Mouse (Mus musculus) retina, postnatal 7 days (tissue): Measurements from ENCODE around the gene B4gat1.

ENCODE experiments used
- DNase-seq: peaks from one replicate; pipeline ENCODE4 v3.0.0-alpha.2; 2012; ENCODE audit warnings: low read depth, low spot score

The B4gat1 gene

DNA sequence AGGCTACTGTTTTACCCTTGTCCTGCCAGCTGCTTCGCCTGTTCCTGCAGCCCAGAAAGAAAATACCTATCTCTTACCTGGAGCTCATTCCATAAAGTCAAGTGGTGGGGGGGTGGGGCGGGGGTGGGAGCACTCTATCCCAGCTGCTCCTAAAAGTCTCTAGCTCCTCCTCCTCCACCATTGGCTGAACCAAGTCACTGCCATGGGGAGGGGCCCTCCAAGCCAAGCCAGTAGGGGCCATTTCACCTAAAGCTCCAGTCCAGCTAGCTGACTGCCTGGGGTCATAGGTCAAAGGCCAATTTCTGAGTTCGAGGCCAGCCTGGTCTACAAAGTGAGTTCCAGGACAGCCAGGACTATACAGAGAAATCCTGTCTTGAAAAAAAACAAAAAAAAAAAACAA, 5.9 kb upstream of the B4gat1 start:
- no peak for DNase-seq

DNA sequence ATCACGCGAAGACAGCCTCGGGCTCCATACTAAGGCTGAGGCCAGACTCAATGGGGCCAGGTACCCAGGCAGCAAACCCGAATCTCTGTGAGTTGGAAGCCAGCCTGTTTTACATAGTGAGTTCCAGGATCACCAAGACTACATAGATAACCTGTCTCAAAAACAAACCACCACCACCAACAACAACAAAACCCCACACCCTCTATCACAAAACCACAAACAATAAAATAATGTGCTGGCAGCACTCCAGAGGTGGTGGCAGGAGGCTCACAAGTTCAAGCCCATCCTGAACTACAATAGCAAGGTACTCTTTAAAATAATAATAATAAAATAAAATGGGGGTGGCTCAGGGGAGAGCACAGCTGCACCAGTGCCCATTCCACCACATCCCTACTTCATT, 2.0 kb upstream of the B4gat1 start:
- no peak for DNase-seq

DNA sequence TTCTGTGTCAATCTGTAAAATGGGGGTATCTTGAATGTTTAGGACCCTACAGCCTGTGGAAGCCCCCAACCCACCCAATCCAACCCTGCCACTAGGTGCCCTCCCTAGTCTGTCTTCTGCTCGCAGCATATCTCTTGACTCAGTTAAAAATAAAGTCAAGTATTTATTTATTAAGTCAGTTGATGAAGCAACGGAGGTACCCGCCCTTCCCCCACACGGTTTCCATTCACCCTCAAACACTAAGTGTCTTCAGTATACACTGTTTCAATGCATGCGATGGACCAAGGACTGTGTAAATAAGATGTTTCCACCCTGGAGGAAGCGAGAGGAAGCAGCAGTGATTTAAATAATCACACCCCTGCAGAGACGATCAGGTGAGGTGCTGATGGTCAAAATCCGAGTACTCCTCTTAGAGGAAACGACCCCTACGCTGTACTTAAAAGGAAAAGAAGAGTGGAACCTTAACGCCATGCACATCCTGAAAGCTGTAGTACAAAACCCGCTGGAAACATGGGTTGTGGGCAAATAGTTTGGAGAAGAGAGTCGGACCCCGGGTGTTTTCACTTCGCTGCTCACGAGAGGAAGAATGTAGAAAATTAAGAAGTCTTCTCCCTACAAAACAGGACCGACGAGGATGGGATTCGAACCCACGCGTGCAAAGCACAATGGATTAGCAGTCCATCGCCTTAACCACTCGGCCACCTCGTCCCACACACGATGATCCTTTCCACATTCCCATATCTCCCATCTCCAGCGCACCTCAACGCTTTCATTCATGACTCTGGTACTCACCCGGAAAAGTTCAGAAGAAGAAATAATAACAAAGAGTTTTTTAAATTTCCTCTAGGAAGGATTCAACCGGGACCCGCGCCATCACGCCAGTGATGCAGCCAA, 701 bp upstream of the B4gat1 start:
- peak; percentile 73 for DNase-seq

DNA sequence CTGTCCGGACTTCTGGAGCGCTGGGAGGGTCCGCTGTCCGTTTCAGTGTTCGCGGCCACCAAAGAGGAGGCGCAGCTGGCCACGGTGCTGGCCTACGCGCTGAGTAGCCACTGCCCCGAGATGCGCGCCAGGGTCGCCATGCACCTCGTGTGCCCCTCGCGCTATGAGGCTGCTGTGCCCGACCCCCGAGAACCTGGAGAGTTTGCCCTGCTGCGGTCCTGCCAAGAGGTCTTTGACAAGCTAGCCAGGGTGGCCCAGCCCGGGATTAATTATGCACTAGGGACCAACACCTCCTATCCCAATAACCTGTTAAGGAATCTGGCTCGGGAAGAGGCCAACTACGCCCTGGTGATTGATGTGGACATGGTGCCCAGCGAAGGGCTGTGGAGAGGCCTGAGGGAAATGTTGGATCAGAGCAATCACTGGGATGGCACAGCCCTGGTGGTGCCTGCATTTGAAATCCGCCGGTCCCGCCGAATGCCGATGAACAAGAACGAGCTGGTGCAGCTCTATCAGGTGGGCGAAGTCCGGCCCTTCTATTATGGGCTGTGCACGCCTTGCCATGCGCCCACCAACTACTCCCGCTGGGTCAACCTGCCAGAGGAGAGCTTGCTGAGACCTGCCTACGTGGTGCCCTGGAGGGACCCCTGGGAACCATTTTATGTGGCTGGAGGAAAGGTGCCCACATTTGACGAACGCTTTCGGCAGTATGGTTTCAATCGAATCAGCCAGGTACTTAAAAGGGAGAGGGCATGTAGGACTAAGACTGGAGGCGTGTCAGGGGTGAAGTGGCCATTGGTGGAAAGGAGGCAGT, 882 bp downstream of the B4gat1 start:
- DNase-seq = no peak

DNA sequence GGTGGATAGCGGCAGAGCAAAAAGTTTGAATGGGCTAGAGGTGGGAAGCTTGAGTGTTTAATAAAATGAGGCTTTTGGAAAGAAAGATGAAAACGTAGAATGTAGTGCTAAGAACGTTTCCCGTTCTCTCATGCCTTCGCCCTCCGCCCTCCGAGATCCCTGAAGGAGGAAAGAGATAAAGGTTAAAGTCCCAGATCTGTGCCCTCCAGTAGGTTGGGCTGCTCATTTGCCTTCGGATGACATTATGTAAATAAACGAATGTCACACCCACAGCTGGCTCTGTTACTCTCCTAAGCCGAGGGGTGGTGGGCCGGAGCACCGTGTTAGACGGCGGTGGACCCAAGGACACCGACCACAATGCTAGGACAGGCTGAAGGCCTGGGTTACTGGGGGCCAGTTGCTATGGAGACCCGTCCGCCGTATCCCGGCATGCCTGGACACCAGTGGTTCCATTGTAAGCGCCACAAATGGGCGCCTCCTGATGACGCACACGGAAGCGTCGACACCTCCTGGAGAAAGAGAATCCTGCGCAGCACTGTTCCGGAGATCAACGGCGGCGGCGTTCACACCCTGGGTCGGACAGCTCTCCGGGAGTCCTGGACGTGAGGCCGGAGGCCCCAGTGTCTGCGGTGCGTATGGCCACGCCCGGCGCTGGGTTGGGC, 2.4 kb downstream of the B4gat1 start, which contains the start of gene Brms1:
Gene Brms1, plus strand, starts transcription at position 493 of the 662 bp plus-strand sequence.
- peak; percentile 95 for DNase-seq

DNA sequence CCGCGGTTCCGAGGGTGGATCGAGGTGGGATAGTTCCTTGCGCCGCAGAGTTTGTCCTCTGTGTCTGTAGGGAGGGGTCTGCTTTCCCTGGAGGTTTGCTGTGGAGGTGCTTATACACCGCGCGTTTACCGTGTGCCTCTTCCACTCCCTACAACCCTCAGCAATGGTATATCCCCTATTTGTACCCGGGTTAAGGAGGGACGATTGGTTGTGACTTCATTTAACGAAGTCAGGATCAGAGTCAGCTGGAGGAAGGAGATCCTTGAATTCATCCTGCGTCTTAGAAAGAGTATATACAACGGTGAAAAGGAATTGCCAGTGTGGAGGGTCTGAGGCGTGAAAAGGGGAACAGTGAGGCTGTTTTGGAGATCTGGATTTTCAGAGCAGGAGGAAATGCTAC, 3.0 kb downstream of the B4gat1 start:
- DNase-seq = no peak

DNA sequence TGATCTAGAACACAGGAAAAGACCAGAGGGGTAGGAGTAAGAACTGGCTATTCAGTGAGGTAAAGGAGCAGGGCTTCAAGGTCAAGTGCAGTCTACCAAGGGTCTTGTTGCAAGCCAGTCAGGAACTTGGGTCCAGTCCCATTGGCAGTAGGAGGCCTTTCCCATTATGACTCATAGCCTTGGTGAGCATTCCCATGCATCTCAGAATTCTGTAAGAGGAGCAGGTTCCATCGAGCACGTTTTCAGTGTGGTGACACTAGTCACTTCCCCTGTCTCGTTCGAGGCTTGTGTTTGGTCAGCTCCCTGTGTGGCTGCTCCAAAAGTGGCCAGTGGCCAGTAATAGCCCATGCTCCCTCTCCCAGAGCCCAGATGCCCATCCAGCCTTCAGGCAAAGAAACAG, 6.9 kb downstream of the B4gat1 start:
- no peak for DNase-seq

DNA sequence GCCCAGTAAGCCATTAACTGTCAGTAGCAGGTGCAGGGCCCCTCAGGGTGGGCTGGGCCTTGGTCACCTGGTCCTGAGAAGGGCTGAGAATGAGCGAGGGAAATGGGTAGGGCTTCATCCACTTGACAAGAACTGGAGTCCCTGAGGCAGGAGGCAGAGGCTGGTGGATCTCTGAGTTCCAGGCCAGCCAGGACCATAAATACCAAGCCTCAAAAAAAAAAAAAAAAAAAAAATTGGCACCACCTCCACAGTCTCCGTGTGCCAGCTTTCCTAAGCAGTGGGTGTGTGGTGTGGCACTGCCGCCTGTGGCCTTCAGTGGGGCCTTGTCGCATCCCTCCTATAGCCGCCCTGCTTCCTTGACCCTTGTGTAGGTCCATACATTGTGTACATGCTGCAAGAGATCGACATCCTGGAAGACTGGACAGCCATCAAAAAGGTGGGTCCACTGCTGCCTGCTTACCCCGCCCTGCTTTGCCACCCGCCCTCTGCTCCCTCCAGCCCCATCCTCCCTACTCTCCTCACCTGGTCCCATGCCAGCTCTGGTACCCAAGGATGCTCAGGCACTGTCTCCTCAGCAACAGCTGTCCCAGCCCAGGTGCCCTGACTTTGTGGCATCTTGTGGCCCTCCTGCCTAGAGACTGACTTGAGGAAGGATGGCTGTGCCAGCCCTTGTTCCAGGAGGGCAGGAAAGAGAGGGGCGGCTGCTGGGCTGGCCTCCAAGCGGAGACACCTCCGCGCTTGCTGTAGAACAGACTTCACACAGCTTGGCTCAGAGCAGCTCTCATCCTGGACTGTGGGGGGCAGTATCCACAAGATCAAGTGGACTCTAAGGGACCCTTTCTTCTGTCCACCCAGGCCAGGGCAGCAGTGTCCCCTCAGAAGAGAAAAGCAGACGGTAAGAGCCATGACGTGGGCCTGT, 9.8 kb downstream of the B4gat1 start:
- DNase-seq = no peak

DNA sequence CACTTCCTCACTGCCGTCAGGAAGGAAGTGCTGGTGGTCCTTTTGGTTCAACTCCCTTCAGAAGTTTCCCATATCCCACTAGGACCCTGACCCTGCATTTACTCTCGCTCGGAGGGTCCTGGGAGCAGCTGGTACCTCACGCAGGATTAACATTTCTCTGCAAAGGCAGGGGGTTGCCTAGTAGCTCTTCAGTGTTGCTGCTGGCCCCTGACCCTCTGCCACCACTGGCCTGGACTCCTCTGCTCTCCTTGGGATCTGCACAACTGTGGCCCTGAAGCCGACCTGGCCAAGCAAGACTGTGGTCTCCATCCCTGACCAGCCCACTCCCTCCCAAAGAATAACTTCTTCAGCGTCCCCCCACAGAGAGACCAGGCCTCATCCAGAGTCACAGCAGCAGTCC, 10.7 kb downstream of the B4gat1 start:
- DNase-seq = no peak

DNA sequence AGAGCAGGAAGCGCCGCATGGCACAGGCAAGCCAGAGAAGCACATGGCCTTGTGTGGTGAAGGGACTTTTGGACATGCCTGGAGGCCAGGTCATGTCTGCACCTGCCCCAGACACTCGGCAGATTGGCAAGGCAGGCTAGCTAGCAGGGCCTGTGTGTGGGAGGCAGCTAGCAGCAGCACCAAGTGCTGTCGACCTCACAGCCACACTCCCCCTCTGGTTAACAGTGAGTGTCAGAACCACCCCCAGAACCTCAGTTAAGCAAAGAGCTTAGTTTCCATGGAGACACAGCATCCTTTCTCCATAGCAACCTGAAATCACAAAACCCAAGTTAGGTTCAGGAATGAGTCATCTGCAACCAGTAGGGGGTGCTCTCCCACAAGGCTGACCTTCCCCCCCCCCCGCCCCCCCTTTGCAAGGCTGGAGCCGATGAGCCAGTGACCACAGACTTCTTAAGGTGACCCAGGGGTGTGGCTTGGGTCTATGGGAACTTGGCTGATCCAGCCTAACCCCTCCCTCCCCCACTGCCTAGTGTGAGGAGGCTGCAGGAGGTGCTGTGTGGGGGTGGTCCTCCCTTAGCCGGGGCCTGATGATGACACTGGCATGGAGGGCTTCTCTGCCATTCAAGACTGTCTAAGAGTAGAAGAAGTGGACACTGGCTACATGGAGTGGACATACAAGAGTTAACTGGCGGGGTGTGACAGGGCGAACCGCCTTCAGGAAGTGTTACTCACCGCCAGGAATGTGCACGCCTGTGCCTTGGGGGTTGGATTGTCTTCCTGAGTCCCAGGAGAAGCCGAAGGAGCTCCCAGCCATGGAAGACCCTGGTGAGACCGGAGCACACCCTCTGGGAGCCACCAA, 11.7 kb downstream of the B4gat1 start, which contains the start of gene Rin1:
Gene Rin1, plus strand, starts transcription at position 435 of the 859 bp plus-strand sequence.
- DNase-seq = no peak

DNA sequence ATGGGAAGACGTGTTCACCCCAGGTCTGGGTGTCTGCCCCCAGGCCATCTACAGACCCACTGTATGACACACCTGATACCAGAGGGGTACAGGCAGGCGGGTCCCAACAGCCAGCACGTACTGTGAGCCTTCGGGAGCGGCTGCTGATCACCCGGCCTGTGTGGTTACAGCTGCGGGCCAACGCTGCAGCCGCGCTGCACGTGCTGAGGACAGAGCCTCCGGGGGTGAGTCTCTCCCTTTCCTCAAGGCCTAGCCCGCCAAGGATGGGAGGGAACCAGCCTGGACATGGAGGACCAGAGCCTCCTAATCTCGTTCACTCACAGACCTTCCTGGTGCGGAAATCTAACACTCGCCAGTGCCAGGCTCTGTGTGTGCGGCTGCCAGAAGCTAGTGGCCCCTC, 12.4 kb downstream of the B4gat1 start:
- DNase-seq = no peak

DNA sequence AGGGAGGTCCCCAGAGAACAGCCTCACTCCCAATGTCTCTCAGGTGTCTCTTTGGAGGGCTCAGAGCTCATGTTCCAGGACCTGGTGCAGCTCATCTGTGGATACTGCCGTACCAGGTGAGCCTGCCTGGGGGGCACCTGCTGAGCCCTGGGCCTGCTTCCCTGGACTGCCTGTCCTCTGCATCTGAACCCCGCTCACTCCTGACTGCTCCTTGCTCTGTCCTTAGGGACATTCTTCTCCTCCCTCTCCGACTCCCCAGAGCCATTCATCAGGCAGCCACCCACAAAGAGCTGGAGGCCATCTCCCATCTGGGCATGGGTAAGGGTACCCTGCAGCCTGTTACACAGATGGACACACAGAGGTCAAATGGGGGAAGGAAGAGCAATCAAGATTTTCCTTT, 12.9 kb downstream of the B4gat1 start:
- no peak for DNase-seq

DNA sequence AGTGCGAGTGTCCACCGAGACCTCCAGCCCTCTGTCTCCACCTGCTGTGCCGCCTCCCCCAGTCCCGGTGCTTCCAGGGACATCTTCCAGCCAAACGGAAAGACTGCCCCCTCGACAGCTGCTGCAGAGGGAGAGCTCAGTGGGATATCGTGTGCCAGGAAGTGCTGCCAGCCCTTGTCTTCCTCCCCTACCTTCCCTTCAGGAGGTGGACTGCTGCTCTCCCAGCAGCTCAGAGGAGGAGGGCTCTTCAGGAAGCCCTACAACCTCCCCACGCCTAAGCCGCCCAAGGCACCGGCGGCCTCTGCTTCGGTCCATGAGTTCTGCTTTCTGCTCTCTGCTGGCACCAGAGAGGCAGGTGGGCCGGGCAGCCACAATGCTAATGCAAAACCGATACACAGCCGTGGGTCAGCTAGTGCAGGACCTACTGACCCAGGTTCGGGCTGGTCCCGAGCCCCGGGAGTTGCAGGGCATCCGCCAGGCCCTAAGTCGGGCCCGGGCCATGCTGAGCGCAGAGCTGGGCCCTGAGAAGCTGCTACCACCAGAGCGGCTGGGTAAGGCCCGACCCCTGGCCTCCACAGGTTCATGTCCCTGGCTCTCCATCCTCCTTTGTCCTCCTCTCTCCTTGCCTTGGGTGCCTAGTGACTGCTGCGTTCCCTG, 13.7 kb downstream of the B4gat1 start:
- DNase-seq = no peak

DNA sequence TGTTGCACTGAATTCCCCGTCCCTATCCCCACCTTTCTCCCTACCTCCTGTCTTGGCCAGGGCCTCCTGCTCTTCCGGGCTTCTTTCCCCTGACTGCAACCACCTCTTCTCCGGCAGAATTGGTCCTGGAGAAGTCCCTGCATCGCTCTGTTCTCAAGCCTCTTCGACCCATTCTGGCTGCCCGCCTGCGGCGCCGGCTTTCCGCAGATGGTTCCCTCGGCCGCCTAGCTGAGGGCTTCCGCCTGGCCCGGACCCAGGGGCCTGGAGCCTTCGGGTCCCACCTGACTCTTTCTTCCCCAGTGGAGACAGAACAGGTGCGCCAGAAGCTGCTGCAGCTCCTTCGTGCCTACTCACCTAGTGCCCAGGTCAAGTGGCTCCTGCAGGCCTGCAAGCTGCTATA, 14.2 kb downstream of the B4gat1 start:
- no peak for DNase-seq

DNA sequence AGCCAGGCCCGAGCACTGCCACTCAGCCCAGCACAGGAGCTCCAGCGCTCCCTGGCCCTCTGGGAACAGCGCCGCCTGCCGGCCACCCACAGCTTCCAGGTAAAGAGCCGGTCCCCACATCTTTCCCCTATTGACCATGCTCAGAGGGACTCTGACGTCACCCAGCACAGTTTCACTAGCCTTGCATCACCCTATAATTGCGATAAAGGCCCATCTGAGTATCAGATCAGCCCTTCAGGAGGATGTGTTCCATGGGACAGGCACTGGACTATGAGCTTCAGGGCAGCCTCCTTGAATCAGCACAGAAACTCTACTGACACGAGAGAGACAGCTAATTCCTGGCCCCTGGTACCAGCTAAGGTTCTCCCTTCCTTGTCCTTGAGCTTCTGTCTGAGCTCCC, 15.3 kb downstream of the B4gat1 start:
- no peak for DNase-seq

DNA sequence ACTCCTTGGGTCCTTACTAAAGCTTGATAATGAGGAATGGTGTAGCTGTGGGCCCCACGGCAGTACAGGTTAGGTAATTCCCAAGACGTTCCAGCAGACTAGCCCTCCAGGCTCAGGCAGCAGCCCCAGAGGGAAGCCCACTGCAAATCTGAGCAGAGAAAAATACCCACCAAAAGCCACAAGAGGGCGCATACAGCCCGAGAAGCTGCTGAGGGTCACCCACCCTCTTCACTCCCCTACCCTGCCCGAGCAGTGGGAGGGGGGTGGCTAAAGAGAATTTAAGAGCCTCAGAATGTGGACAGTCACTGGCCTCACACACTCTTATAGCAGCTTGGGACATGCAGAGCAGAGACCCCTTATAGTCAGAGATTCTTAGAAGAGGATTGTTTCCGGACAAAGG, 17.6 kb downstream of the B4gat1 start:
- DNase-seq = no peak

DNA sequence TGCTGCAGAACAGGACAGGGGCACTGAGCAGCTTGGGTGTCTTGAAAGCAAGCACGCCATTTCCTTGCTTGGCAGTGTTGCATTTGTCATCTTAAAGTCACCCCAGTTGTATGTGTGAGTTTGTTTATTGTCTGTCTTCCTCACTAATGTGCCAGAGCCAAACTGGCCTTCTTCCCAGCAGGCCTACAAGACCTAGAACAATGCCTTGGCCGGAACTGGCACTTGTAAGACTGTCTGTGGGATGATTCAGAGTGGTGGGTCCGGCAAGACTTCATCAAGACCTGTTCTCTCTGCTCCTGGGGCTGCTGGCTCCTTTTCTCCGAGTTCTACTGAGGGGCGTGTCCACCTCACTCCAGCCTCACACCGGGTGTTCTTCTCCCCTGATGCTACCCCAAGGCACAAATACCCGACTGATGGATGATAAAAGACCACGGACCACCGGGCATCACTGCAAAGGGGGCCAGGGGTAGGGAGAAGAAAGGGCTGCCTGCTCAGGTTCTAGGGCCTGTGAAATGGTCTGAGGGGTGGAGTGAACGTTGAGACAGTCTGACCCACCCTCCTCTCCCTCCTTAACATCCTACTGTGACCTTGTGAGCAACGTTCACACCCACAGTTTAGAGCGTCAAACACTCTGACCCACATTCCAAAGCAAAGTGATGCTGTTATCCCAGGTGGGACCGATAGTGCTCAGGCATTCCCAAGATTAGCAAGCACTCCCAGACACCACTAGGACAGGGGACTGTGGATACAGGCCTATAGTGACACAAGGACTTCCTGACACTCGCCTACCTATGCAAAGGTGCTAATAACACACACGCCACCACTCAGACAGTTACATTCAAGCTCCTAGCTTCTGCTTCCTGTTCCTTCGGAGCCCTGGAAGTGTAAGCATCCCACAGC, 19.5 kb downstream of the B4gat1 start:
- DNase-seq = no peak
